Mouse (Mus musculus): ENCODE data around the gene Nicn1. TPM values are rescaled to one million over a fixed set of nuclear protein-coding genes. Genes with fewer than 3 reads are reported as not detected.

The Nicn1 gene
- total RNA-seq, 2 experiments from 2014 or later: 26.4 to 27.2 TPM

GRCm38 (mm10) chr9:108337848-108338550 is 47.8 kb downstream of the Nicn1 start:
- no peak for DNase-seq (ENCODE audit: low spot score in 2 of 2)

DNA sequence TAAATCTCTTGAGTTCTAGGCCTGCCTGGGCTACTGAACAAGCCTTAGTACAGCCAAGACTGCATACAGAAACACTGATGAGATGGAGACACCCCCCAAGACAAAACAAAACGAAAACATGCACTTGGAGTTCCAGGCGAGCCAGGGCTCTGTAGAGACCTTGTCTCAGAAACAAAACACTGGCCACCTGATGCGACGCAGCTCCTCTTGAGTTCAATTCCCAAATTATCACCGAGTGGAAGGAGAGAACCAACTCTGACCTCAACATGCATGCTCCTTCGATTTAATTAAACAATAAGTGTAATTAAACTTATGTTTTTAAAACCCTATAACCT is 48.3 kb downstream of the Nicn1 start:
- no peak for DNase-seq (ENCODE audit: low spot score in 2 of 2)

DNA sequence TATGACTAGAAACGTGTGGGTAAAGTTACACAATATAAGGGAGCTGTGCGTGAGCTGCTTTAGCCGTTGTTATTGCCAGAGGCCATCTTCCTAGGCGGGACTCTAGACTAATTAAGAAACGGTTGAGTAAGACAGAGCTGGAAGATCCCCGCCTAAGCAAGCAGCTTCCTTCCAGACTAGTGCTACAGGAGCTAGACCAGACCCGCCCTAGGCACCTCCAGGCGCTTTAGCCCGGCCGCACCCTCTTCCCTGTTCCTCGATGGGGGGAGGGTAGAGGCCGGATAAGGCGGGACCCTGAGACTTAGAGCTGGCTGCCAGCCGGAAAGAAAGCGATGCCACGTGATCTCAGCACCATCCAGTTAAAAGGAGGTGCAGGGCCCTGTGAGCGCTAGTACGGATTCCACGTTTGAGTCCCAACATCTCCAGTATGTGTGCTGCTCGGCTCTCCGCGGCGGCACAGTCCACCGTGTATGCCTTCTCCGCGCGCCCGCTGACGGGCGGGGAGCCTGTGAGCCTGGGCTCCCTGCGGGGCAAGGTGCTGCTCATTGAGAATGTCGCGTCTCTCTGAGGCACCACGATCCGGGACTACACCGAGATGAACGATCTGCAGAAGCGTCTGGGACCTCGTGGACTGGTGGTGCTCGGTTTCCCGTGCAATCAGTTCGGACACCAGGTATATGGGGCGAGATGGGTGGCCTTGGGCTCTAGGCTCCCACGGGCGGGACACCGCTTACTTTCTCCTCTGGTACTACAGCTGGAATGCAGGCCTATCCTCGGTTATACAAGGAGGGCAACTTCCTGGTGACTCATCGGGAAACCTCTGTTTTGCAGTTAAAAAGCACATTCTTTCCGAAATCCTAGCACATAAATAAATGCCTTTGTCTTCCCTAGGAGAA is 48.9 kb downstream of the Nicn1 start, which contains the start of gene Gpx1:
Gpx1 (plus strand) TSS at position 18 of the 896 bp plus-strand sequence.
- DNase-seq (ENCODE audit: low spot score in 2 of 2): peak; percentile 67 to 90

DNA sequence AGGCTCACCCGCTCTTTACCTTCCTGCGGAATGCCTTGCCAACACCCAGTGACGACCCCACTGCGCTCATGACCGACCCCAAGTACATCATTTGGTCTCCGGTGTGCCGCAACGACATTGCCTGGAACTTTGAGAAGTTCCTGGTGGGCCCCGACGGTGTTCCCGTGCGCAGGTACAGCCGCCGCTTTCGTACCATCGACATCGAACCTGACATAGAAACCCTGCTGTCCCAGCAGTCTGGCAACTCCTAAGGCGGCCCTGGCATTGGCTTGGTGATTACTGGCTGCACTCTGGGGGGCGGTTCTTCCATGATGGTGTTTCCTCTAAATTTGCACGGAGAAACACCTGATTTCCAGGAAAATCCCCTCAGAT is 49.6 kb downstream of the Nicn1 start:
- peak in 1 of 2 experiments; percentile 17 for DNase-seq (ENCODE audit: low spot score in 2 of 2)

GRCm38 (mm10) chr9:108340258-108341138 is 50.3 kb downstream of the Nicn1 start:
- no peak for DNase-seq (ENCODE audit: low spot score in 2 of 2)

DNA sequence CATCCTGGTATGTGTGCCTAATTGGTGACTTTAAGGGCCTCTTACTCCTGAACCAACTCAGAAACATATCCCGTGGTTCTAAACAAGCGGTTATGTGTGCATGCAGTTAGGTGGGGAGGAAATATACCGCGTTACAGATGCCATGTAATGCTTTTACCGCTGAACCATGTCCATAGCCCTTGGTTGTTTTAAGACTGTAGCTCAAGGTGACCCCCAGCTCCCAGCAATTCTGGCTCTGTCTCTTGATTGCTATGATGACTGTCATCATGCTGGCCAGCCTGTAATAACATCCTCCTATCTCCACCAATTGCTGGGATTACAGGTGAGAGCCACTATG is 50.9 kb downstream of the Nicn1 start:
- no peak for DNase-seq (ENCODE audit: low spot score in 2 of 2)

GRCm38 (mm10) chr9:108341801-108342200 is 51.6 kb downstream of the Nicn1 start:
- DNase-seq (ENCODE audit: low spot score in 2 of 2): no peak

DNA sequence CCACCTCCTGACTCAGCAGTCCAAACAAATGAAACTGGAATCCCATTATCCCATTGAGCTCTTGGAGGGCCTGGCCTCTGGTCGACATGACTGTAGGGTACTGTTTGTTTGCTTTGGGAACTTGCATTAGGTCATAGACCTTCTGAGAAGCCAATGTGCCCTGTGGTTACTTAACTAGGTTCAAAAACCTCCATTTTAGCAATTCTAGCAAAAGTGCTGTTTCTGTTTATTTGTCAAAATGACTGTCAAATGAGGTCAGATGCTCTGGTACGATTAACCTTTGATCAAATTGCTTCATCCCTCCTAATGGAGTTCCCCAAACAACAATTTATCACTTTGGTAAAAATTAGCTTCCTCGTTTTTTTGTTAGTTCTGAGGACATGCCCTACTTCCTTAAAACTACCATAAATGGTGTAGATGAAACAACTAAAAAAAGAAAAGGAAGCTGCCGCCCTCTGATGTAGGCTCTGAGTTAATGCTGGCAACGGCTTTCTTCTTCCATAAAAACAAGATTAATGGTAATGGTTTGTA is 52.1 kb downstream of the Nicn1 start:
- DNase-seq (ENCODE audit: low spot score in 2 of 2): no peak

GRCm38 (mm10) chr9:108343331-108343730 is 53.1 kb downstream of the Nicn1 start:
- DNase-seq (ENCODE audit: low spot score in 2 of 2): no peak

- no peak for DNase-seq (ENCODE audit: low spot score in 2 of 2)
These were observed 53.6 kb downstream of the Nicn1 start for GRCm38 (mm10) chr9:108343835-108344234.

DNA sequence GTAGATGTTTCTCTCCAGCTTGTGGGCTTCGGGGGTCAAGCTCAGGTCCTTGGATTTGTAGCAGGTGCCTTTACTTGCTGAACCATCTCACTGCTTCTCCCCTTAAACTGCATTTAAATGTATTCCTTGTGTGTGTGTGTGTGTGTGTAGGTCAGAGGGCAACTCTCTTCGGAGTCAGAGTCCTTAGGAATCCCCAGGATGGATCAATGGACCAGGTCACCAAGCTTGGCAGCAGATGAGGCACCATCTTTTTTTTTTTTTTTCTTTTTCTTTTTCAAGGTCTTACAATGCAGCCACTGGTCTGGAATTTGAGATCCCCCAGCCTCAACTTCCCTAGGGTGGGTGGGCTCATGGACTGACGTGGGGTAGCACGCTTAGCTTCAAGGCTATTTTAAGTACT is 54.2 kb downstream of the Nicn1 start:
- no peak for DNase-seq (ENCODE audit: low spot score in 2 of 2)

Other genes with a start within 250 kb of the Nicn1 start
- 10 to 100 TPM; 16.2 to 18.4 TPM for gene Gmppb, start 241.2 kb upstream of the Nicn1 start, total RNA-seq (2021)
- 1 to 10 TPM; 3.0 to 3.7 TPM for gene Amigo3, start 237.3 kb upstream of the Nicn1 start, total RNA-seq (2021)
- gene Mst1, start 210.0 kb upstream of the Nicn1 start, total RNA-seq (2021): 10 to 100 TPM in 1 of 2 experiments, under 1 TPM in 1; 0.67 to 10.3 TPM
- 10 to 100 TPM; 73.2 to 76.8 TPM for gene Rnf123, start 207.1 kb upstream of the Nicn1 start, total RNA-seq (2021)
- 100 to 1,000 TPM in 1 of 2 experiments, 10 to 100 TPM in 1; 93.0 to 110 TPM for gene Apeh, start 195.8 kb upstream of the Nicn1 start, total RNA-seq (2021)
- 1 to 10 TPM; 3.9 to 4.4 TPM for gene Bsn, start 100.0 kb upstream of the Nicn1 start, total RNA-seq (2021)
- gene Dag1, start 26.5 kb upstream of the Nicn1 start, total RNA-seq (2021): 100 to 1,000 TPM; 158 to 188 TPM
- gene Amt, start 6.4 kb downstream of the Nicn1 start, total RNA-seq (2021): 10 to 100 TPM in 1 of 2 experiments, 1 to 10 TPM in 1; 9.5 to 10.8 TPM
- gene Rhoa, start 15.7 kb downstream of the Nicn1 start, total RNA-seq (2021): 100 to 1,000 TPM; 357 to 360 TPM
- gene Tcta, start 15.7 kb downstream of the Nicn1 start, total RNA-seq (2021): 10 to 100 TPM; 32.7 to 36.7 TPM
- 100 to 1,000 TPM; 473 to 481 TPM for gene Gpx1, start 48.5 kb downstream of the Nicn1 start, total RNA-seq (2021)
- gene Usp4, start 57.4 kb downstream of the Nicn1 start, total RNA-seq (2021): 100 to 1,000 TPM; 119 to 123 TPM
- 1 to 10 TPM in 1 of 2 experiments, under 1 TPM in 1; 0.73 to 1.4 TPM for gene 1700102P08Rik, start 102.4 kb downstream of the Nicn1 start, total RNA-seq (2021)
- gene Ccdc36, start 138.1 kb downstream of the Nicn1 start, total RNA-seq (2021): under 1 TPM; 0.25 to 0.28 TPM
- gene BC048562, start 146.1 kb downstream of the Nicn1 start, total RNA-seq (2021): not detected
- gene Ccdc71, start 170.1 kb downstream of the Nicn1 start, total RNA-seq (2021): 10 to 100 TPM; 47.1 to 59.1 TPM
- 10 to 100 TPM; 55.1 to 58.2 TPM for gene Klhdc8b, start 171.2 kb downstream of the Nicn1 start, total RNA-seq (2021)
- gene Lamb2, start 189.3 kb downstream of the Nicn1 start, total RNA-seq (2021): 100 to 1,000 TPM; 136 to 153 TPM
- gene Usp19, start 200.2 kb downstream of the Nicn1 start, total RNA-seq (2021): 100 to 1,000 TPM; 225 to 230 TPM
- gene Qars, start 217.3 kb downstream of the Nicn1 start, total RNA-seq (2021): 100 to 1,000 TPM; 212 to 220 TPM
- gene Qrich1, start 226.4 kb downstream of the Nicn1 start, total RNA-seq (2021): 100 to 1,000 TPM; 162 to 172 TPM

Measured in adrenal gland, postnatal 4 days (tissue).